Mouse (Mus musculus): ENCODE measurements around the gene E130308A19Rik. TPM values are rescaled to one million over a fixed set of nuclear protein-coding genes. Genes with fewer than 3 reads are reported as not detected.

Gene E130308A19Rik
- total and polyA plus RNA-seq, 3 experiments = 2.4 to 3.4 (median 3.1) TPM

GRCm38 (mm10) chr4:59699014-59699792, 73.2 kb downstream of the E130308A19Rik start:
- Histone ChIP-seq H3K36me3 (replicated peaks in 1 of 2; ENCODE audit: control insufficient read depth in 1 of 2, insufficient read depth in 1 of 2, low read length in 1 of 2) (no peaks in the 10 kb centered on the region), H3K79me2 (replicated peaks; ENCODE audit: control insufficient read depth, extremely low read depth, insufficient read depth, poor library complexity, severe bottlenecking) (no peaks in the 10 kb centered on the region), H3K27me3 (replicated peaks) (no peaks in the 10 kb centered on the region), H3K9me3 (replicated peaks; ENCODE audit: low read length) (no peaks in the 10 kb centered on the region), H3K4me2 (ENCODE audit: insufficient read depth, low read depth, poor library complexity, severe bottlenecking) (no peak overlapping the region), H3K27ac (ENCODE audit: insufficient read depth, low read depth) (no peak overlapping the region), H3K4me3 (replicated peaks in 1 of 3; ENCODE audit: low read depth in 2 of 3, low read length in 2 of 3, poor library complexity in 1 of 3) (no peak overlapping the region), H3K9ac (ENCODE audit: insufficient read depth, low read depth) (no peak overlapping the region), H3K4me1 (ENCODE audit: control insufficient read depth in 1 of 2, insufficient read depth in 2 of 2) (0 out of 4 replicates have a peak, but pooled peaks cover 0 to 2% of the 10 kb centered on the region in 2 experiments)
- no peak for DNase-seq (ENCODE audit: extremely low read depth)
- TF ChIP-seq HCFC1 (IDR thresholded peaks at IDR 0.05; ENCODE audit: low read depth, low read length) (no peak), POLR2A (IDR thresholded peaks at IDR 0.05; ENCODE audit: low read depth, low read length) (no peak), MEF2A (IDR thresholded peaks at IDR 0.05; ENCODE audit: borderline replicate concordance, low read depth, low read length) (no peak), ZC3H11A (IDR thresholded peaks at IDR 0.05; ENCODE audit: low read depth, low read length) (no peak), NRF1 (IDR thresholded peaks at IDR 0.05; ENCODE audit: low read depth, low read length) (no peak), JUN (IDR thresholded peaks at IDR 0.05; ENCODE audit: insufficient read depth, low read depth, low read length) (no peak), BHLHE40 (IDR thresholded peaks at IDR 0.05; ENCODE audit: low read depth, low read length) (no peak), IRF4 (IDR thresholded peaks at IDR 0.05; ENCODE audit: low read depth, low read length) (no peak), UBTF (IDR thresholded peaks at IDR 0.05; ENCODE audit: low read depth, low read length) (no peak), RAD21 (IDR thresholded peaks at IDR 0.05; ENCODE audit: low read depth, low read length) (no peak), E2F4 (IDR thresholded peaks at IDR 0.05; ENCODE audit: insufficient replicate concordance, low read depth, low read length) (no peak)
- in situ Hi-C loops (cut with MboI; ENCODE audit: low pct_ligation_motif_present, low pct_unique_long_range_greater_than_20kb, low sequenced_read_pairs) = no loop called here
- dilution Hi-C loops (cut with MboI; ENCODE audit: extremely low pct_ligation_motif_present, extremely low pct_unique_long_range_greater_than_20kb, low sequenced_read_pairs) = no loop called here

- Histone ChIP-seq H3K79me2 (replicated peaks; ENCODE audit: control insufficient read depth, extremely low read depth, insufficient read depth, poor library complexity, severe bottlenecking) (no peaks in the 10 kb centered on the region), H3K27me3 (replicated peaks) (no peaks in the 10 kb centered on the region), H3K4me1 (ENCODE audit: control insufficient read depth in 1 of 2, insufficient read depth in 2 of 2) (no peaks in the 10 kb centered on the region), H3K36me3 (replicated peaks in 1 of 2; ENCODE audit: control insufficient read depth in 1 of 2, insufficient read depth in 1 of 2, low read length in 1 of 2) (no peaks in the 10 kb centered on the region), H3K27ac (ENCODE audit: insufficient read depth, low read depth) (no peak overlapping the region), H3K4me2 (ENCODE audit: insufficient read depth, low read depth, poor library complexity, severe bottlenecking) (no peak overlapping the region), H3K9me3 (replicated peaks; ENCODE audit: low read length) (no peaks in the 10 kb centered on the region), H3K9ac (ENCODE audit: insufficient read depth, low read depth) (no peak overlapping the region), H3K4me3 (replicated peaks in 1 of 3; ENCODE audit: low read depth in 2 of 3, low read length in 2 of 3, poor library complexity in 1 of 3) (no peak overlapping the region)
- TF ChIP-seq CTCF (conservative IDR thresholded peaks at IDR 0.05 in 1 of 2, IDR thresholded peaks at IDR 0.05 in 1 of 2; ENCODE audit: low read depth in 2 of 2, low read length in 2 of 2) = peak in 1 of 2 experiments; percentile 10; a peak in 1 of 4 replicates
- no peak for TF ChIP-seq KAT2A (IDR thresholded peaks at IDR 0.05; ENCODE audit: insufficient replicate concordance, low read length)
- in situ Hi-C loops (cut with MboI; ENCODE audit: low pct_ligation_motif_present, low pct_unique_long_range_greater_than_20kb, low sequenced_read_pairs) (no loop called here), dilution Hi-C loops (cut with MboI; ENCODE audit: extremely low pct_ligation_motif_present, extremely low pct_unique_long_range_greater_than_20kb, low sequenced_read_pairs) (no loop called here)
- DNase-seq (ENCODE audit: extremely low read depth) = no peak
Observed at GRCm38 (mm10) chr4:59709321-59709720, 83.3 kb downstream of the E130308A19Rik start.

All from CH12.LX (cell line).